Mouse (Mus musculus): ENCODE measurements around the gene Kmt2d.

GRCm38 (mm10) chr15:98835291-98835690 is 35.7 kb downstream of the Kmt2d start:
- TF ChIP-seq CTCF (IDR thresholded peaks at IDR 0.05) (no peak), EP300 (IDR thresholded peaks at IDR 0.05) (no peak)
